Mouse (Mus musculus): ENCODE data around the gene Slc38a8.

The Slc38a8 gene

GRCm38 (mm10) chr8:119436933-119437332 is 64.6 kb downstream of the Slc38a8 start:
- no peak for DNase-seq

- no peak for DNase-seq
Observed at GRCm38 (mm10) chr8:119436331-119436730, 65.2 kb downstream of the Slc38a8 start.

- no peak for DNase-seq
Observed at GRCm38 (mm10) chr8:119435527-119435926, 66.0 kb downstream of the Slc38a8 start.

- no peak for DNase-seq
Observed at GRCm38 (mm10) chr8:119434569-119434968, 66.9 kb downstream of the Slc38a8 start.

- no peak for DNase-seq
Observed at GRCm38 (mm10) chr8:119433582-119434174, 67.8 kb downstream of the Slc38a8 start, which contains the start of gene Osgin1. Osgin1 (plus strand) TSS chr8:119434124.

- no peak for DNase-seq
Observed at GRCm38 (mm10) chr8:119432372-119432771, 69.1 kb downstream of the Slc38a8 start.

- DNase-seq: no peak
Observed at GRCm38 (mm10) chr8:119430690-119431089, 70.8 kb downstream of the Slc38a8 start.

GRCm38 (mm10) chr8:119430250-119430649 is 71.2 kb downstream of the Slc38a8 start:
- DNase-seq: no peak
